Mouse (Mus musculus): ENCODE measurements around the gene Hjurp. TPM values are rescaled to one million over a fixed set of nuclear protein-coding genes. Genes with fewer than 3 reads are reported as not detected.

Hjurp gene
- total and polyA plus RNA-seq, 3 experiments, result 67.6 to 80.8 (median 69.8) TPM

GRCm38 (mm10) chr1:88256886-88257663 is 20.4 kb downstream of the Hjurp start:
- H3K27me3 ChIP-seq (replicated peaks), result peaks cover 6% of the 10 kb centered on the region
- no peak overlapping the region for H3K4me2 ChIP-seq (ENCODE audit: insufficient read depth, low read depth, poor library complexity, severe bottlenecking)
- no peak overlapping the region for H3K4me3 ChIP-seq (replicated peaks in 1 of 3; ENCODE audit: low read depth in 2 of 3, low read length in 2 of 3, poor library complexity in 1 of 3)
- dilution Hi-C loops (cut with MboI; ENCODE audit: extremely low pct_ligation_motif_present, extremely low pct_unique_long_range_greater_than_20kb, low sequenced_read_pairs), result no loop called here
- H3K4me1 ChIP-seq (ENCODE audit: control insufficient read depth in 1 of 2, insufficient read depth in 2 of 2), result peaks cover 2 to 29% of the 10 kb centered on the region in 2 experiments; a peak in 3 of 4 replicates
- H3K27ac ChIP-seq (ENCODE audit: insufficient read depth, low read depth), result no peak overlapping the region
- in situ Hi-C loops (cut with MboI; ENCODE audit: low pct_ligation_motif_present, low pct_unique_long_range_greater_than_20kb, low sequenced_read_pairs), result no loop called here
- H3K9ac ChIP-seq (ENCODE audit: insufficient read depth, low read depth), result no peak overlapping the region
- no peak for DNase-seq (ENCODE audit: extremely low read depth)
- H3K79me2 ChIP-seq (replicated peaks; ENCODE audit: control insufficient read depth, extremely low read depth, insufficient read depth, poor library complexity, severe bottlenecking), result no peaks in the 10 kb centered on the region
- peaks cover 3 to 23% of the 10 kb centered on the region in 2 experiments for H3K36me3 ChIP-seq (replicated peaks in 1 of 2; ENCODE audit: control insufficient read depth in 1 of 2, insufficient read depth in 1 of 2, low read length in 1 of 2)
- H3K9me3 ChIP-seq (replicated peaks; ENCODE audit: low read length), result peaks cover 56% of the 10 kb centered on the region
- TF ChIP-seq USF1 (IDR thresholded peaks at IDR 0.05; ENCODE audit: low read depth, low read length) (no peak), MAZ (IDR thresholded peaks at IDR 0.05; ENCODE audit: low read depth, low read length) (no peak), USF2 (conservative IDR thresholded peaks at IDR 0.05; ENCODE audit: low read depth, low read length) (no peak), TBP (conservative IDR thresholded peaks at IDR 0.05; ENCODE audit: low read depth, low read length) (no peak), RAD21 (IDR thresholded peaks at IDR 0.05; ENCODE audit: low read depth, low read length) (no peak), SIN3A (IDR thresholded peaks at IDR 0.05; ENCODE audit: low read length) (no peak), SMC3 (IDR thresholded peaks at IDR 0.05; ENCODE audit: low read depth, low read length) (no peak), MYC (IDR thresholded peaks at IDR 0.05; ENCODE audit: low read depth, low read length) (no peak), MAFK (IDR thresholded peaks at IDR 0.05; ENCODE audit: insufficient replicate concordance, low read length) (no peak), HCFC1 (IDR thresholded peaks at IDR 0.05; ENCODE audit: low read depth, low read length) (no peak), RCOR1 (conservative IDR thresholded peaks at IDR 0.05; ENCODE audit: low read depth, low read length) (no peak)

- in situ Hi-C loops (cut with MboI; ENCODE audit: low pct_ligation_motif_present, low pct_unique_long_range_greater_than_20kb, low sequenced_read_pairs) (no loop called here), dilution Hi-C loops (cut with MboI; ENCODE audit: extremely low pct_ligation_motif_present, extremely low pct_unique_long_range_greater_than_20kb, low sequenced_read_pairs) (no loop called here)
- Histone ChIP-seq H3K4me3 (replicated peaks in 1 of 3; ENCODE audit: low read depth in 2 of 3, low read length in 2 of 3, poor library complexity in 1 of 3) (no peak overlapping the region), H3K27ac (ENCODE audit: insufficient read depth, low read depth) (no peak overlapping the region), H3K9me3 (replicated peaks; ENCODE audit: low read length) (peaks cover 58% of the 10 kb centered on the region), H3K4me1 (ENCODE audit: control insufficient read depth in 1 of 2, insufficient read depth in 2 of 2) (peaks cover 2 to 22% of the 10 kb centered on the region in 2 experiments; a peak in 3 of 4 replicates), H3K27me3 (replicated peaks) (peaks cover 7% of the 10 kb centered on the region), H3K79me2 (replicated peaks; ENCODE audit: control insufficient read depth, extremely low read depth, insufficient read depth, poor library complexity, severe bottlenecking) (no peaks in the 10 kb centered on the region), H3K9ac (ENCODE audit: insufficient read depth, low read depth) (no peak overlapping the region), H3K36me3 (replicated peaks in 1 of 2; ENCODE audit: control insufficient read depth in 1 of 2, insufficient read depth in 1 of 2, low read length in 1 of 2) (peaks cover 3 to 15% of the 10 kb centered on the region in 2 experiments), H3K4me2 (ENCODE audit: insufficient read depth, low read depth, poor library complexity, severe bottlenecking) (no peak overlapping the region)
- no peak for DNase-seq (ENCODE audit: extremely low read depth)
- no peak for TF ChIP-seq KAT2A (IDR thresholded peaks at IDR 0.05; ENCODE audit: insufficient replicate concordance, low read length)
- no peak for TF ChIP-seq MEF2A (IDR thresholded peaks at IDR 0.05; ENCODE audit: borderline replicate concordance, low read depth, low read length)
- no peak for TF ChIP-seq ZC3H11A (IDR thresholded peaks at IDR 0.05; ENCODE audit: low read depth, low read length)
- no peak for TF ChIP-seq UBTF (IDR thresholded peaks at IDR 0.05; ENCODE audit: low read depth, low read length)
- TF ChIP-seq TBP (conservative IDR thresholded peaks at IDR 0.05; ENCODE audit: low read depth, low read length), result no peak
- no peak for TF ChIP-seq USF1 (IDR thresholded peaks at IDR 0.05; ENCODE audit: low read depth, low read length)
- no peak for TF ChIP-seq CTCF (conservative IDR thresholded peaks at IDR 0.05 in 1 of 2, IDR thresholded peaks at IDR 0.05 in 1 of 2; ENCODE audit: low read depth in 2 of 2, low read length in 2 of 2)
- TF ChIP-seq IRF4 (IDR thresholded peaks at IDR 0.05; ENCODE audit: low read depth, low read length), result no peak
- no peak for TF ChIP-seq JUN (IDR thresholded peaks at IDR 0.05; ENCODE audit: insufficient read depth, low read depth, low read length)
- TF ChIP-seq RAD21 (IDR thresholded peaks at IDR 0.05; ENCODE audit: low read depth, low read length), result no peak
- TF ChIP-seq SIN3A (IDR thresholded peaks at IDR 0.05; ENCODE audit: low read length), result no peak
- no peak for TF ChIP-seq EP300 (IDR thresholded peaks at IDR 0.05; ENCODE audit: low read length)
- no peak for TF ChIP-seq POLR2A (IDR thresholded peaks at IDR 0.05; ENCODE audit: low read depth, low read length)
- TF ChIP-seq HCFC1 (IDR thresholded peaks at IDR 0.05; ENCODE audit: low read depth, low read length), result no peak
- no peak for TF ChIP-seq ZMIZ1 (IDR thresholded peaks at IDR 0.05; ENCODE audit: low read depth, low read length)
- TF ChIP-seq ETS1 (conservative IDR thresholded peaks at IDR 0.05; ENCODE audit: low read depth, low read length), result no peak
- TF ChIP-seq POLR2AphosphoS2 (IDR thresholded peaks at IDR 0.05; ENCODE audit: low read depth, low read length), result no peak
- no peak for TF ChIP-seq GABPA (IDR thresholded peaks at IDR 0.05; ENCODE audit: insufficient replicate concordance, low read depth, low read length)
- no peak for TF ChIP-seq MAZ (IDR thresholded peaks at IDR 0.05; ENCODE audit: low read depth, low read length)
- TF ChIP-seq ZKSCAN1 (IDR thresholded peaks at IDR 0.05; ENCODE audit: borderline replicate concordance, low read depth, low read length), result no peak
These were observed 21.3 kb downstream of the Hjurp start for GRCm38 (mm10) chr1:88255989-88256754.
